Mouse (Mus musculus) thymus, postnatal 0 days (tissue): ENCODE measurements around the gene Rnasek. TPM values are rescaled to one million over a fixed set of nuclear protein-coding genes. Genes with fewer than 3 reads are reported as not detected.

Experiments
- microRNA counts: library from miRNA; unstranded; fragments of <30 nt; microRNA quantifications from one replicate; lab custom pipeline; 2015
- microRNA-seq: library from miRNA; unstranded; fragments of <30 nt; microRNA quantifications from one replicate; pipeline ENCODE4, GENCODE M21; 2016; ENCODE audit warnings: borderline number of aligned reads
- polyA plus RNA-seq: library from polyadenylated mRNA; unstranded; fragments of >200 nt; fragmentation: Nextera tagmentation; extraction: Ambion mirVana; gene quantifications from 2 replicates; pipeline ENCODE4 v1.2.1, GENCODE M21; 2015

The Rnasek gene
- polyA plus RNA-seq, 1 experiment from 2014 or later: 365 TPM

MicroRNAs encoded within 50 kb of the gene (microRNA counts, 519-probe panel; counts per million panel counts)
- microRNA mmu-miR-195 (lab: Ali Mortazavi, UCI): 473 counts per million, percentile 71 among the panel's probes with 10 or more counts
- microRNA mmu-miR-497 (lab: Ali Mortazavi, UCI): 473 counts per million, percentile 71 among the panel's probes with 10 or more counts

Small RNA genes lying within 50 kb of the gene (microRNA-seq; reads per million reads assigned to microRNA genes)
- gene Mir195a (417 reads per million, percentile 61 among the genes with 10 or more reads in this experiment), gene Mir497 (not detected), gene Mir497b (not detected)

Other genes starting within 250 kb of the Rnasek start
- gene Gabarap, start 248.7 kb downstream of the Rnasek start, polyA plus RNA-seq: 400 and 425 TPM in 2 replicates
- 52.2 and 61.3 TPM in 2 replicates for gene Phf23, start 244.1 kb downstream of the Rnasek start, polyA plus RNA-seq
- 20.6 and 21.0 TPM in 2 replicates for gene Dvl2, start 239.2 kb downstream of the Rnasek start, polyA plus RNA-seq
- gene Acadvl, start 224.4 kb downstream of the Rnasek start, polyA plus RNA-seq: 105 and 107 TPM in 2 replicates
- gene Dlg4, start 222.9 kb downstream of the Rnasek start, polyA plus RNA-seq: 3.8 and 6.6 TPM in 2 replicates
- 0.31 and 0.49 TPM in 2 replicates for gene Asgr1, start 185.8 kb downstream of the Rnasek start, polyA plus RNA-seq
- gene Asgr2, start 147.2 kb downstream of the Rnasek start, polyA plus RNA-seq: 0.26 and 0.42 TPM in 2 replicates
- 5.3 and 6.0 TPM in 2 replicates for gene Mgl2, start 109.5 kb downstream of the Rnasek start, polyA plus RNA-seq
- gene Clec10a, start 83.6 kb downstream of the Rnasek start, polyA plus RNA-seq: 3.6 and 3.7 TPM in 2 replicates
- 1.2 and 1.9 TPM in 2 replicates for gene Slc16a11, start 27.1 kb downstream of the Rnasek start, polyA plus RNA-seq
- gene Slc16a13, start 18.8 kb downstream of the Rnasek start, polyA plus RNA-seq: 2.3 and 2.4 TPM in 2 replicates
- 1.9 and 2.2 TPM in 2 replicates for gene Bcl6b, start 10.0 kb downstream of the Rnasek start, polyA plus RNA-seq
- gene 0610010K14Rik, start 1.9 kb downstream of the Rnasek start, polyA plus RNA-seq: 174 and 191 TPM in 2 replicates
- 13.0 and 13.9 TPM in 2 replicates for gene Gm21988, start within 50 bp of the Rnasek start, polyA plus RNA-seq
- 0.54 and 0.61 TPM in 2 replicates for gene Alox12, start 15.5 kb upstream of the Rnasek start, polyA plus RNA-seq
- 30.8 and 37.8 TPM in 2 replicates for gene Alox12e, start 82.8 kb upstream of the Rnasek start, polyA plus RNA-seq
- gene Alox15, start 112.2 kb upstream of the Rnasek start, polyA plus RNA-seq: 5.2 and 5.9 TPM in 2 replicates
- 17.0 and 18.4 TPM in 2 replicates for gene Pelp1, start 170.2 kb upstream of the Rnasek start, polyA plus RNA-seq
- 38.8 and 38.9 TPM in 2 replicates for gene Arrb2, start 192.8 kb upstream of the Rnasek start, polyA plus RNA-seq
- gene Med11, start 212.1 kb upstream of the Rnasek start, polyA plus RNA-seq: 47.5 and 47.6 TPM in 2 replicates
- gene Zmynd15, start 219.6 kb upstream of the Rnasek start, polyA plus RNA-seq: 4.8 and 5.1 TPM in 2 replicates
- gene Cxcl16, start 220.1 kb upstream of the Rnasek start, polyA plus RNA-seq: 34.2 and 35.1 TPM in 2 replicates